Mouse (Mus musculus) frontal cortex, postnatal 10 days (tissue): ENCODE data around the gene Paqr8.

Experiments
- DNase-seq, 2 experiments: peaks; one replicate each; pipeline ENCODE4 v3.0.0; 2022; ENCODE audit warnings: low spot score in 2 of 2, mixed read lengths in 1 of 2

Gene Paqr8

GRCm38 (mm10) chr1:20973389-20973788 is 83.0 kb downstream of the Paqr8 start:
- DNase-seq = no peak

GRCm38 (mm10) chr1:20974341-20975135 is 84.1 kb downstream of the Paqr8 start:
- DNase-seq = no peak

GRCm38 (mm10) chr1:20980553-20980952 is 90.1 kb downstream of the Paqr8 start:
- no peak for DNase-seq

- DNase-seq = no peak
Observed at GRCm38 (mm10) chr1:20981764-20982163, 91.4 kb downstream of the Paqr8 start.

- DNase-seq = no peak
Observed at GRCm38 (mm10) chr1:20984103-20984502, 93.7 kb downstream of the Paqr8 start.

GRCm38 (mm10) chr1:20984582-20984981 is 94.2 kb downstream of the Paqr8 start:
- no peak for DNase-seq

- DNase-seq = no peak
Observed at GRCm38 (mm10) chr1:20986378-20987056, 96.1 kb downstream of the Paqr8 start.
